Mouse (Mus musculus) kidney, adult 2 months (tissue): ENCODE data around the gene Ccdc162.

ENCODE experiments used
- CTCF ChIP-seq: fragments of 200-500 bp; conservative IDR thresholded peaks from 2 replicates; pipeline ENCODE4 v1.5.1; 2011; ENCODE audit warnings: low read depth, mild to moderate bottlenecking, control low read depth, low read length, moderate library complexity, mixed read lengths; ENCODE audit not compliant: insufficient read depth, insufficient read length
- POLR2A ChIP-seq: fragments of 200-500 bp; IDR thresholded peaks from one replicate; pipeline ENCODE4 v1.6.1; 2011; ENCODE audit warnings: low read depth, low read length, control low read depth

DNA sequence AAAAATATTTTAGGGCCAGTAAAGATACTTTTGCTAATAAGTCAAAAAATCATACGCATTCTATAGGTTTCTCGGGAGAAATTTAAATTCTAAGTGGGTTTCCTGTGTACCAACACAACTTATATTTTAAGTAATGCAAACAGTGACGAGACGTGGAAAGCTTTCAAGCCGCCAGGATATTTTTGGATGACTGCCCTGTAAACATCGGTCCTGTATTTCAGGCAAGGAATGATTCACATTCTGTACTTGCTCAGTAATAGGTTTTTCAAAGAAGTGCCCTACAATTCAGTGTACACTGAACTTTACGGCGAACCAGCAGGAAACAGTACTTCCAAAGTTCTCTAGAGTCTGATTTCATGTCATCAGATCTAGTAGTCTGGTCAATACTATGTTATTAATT, 5.7 kb downstream of the Ccdc162 start:
- TF ChIP-seq CTCF (no peak), POLR2A (no peak)
